Mouse (Mus musculus): ENCODE measurements around the gene Eea1. TPM values are rescaled to one million over a fixed set of nuclear protein-coding genes. Genes with fewer than 3 reads are reported as not detected.
A peak's percentile ranks its signal among the peaks of the same experiment; 100 is the strongest.

The Eea1 gene
- polyA plus RNA-seq, 1 experiment, result 1.5 TPM

GRCm38 (mm10) chr10:95894856-95895386 is 45.5 kb upstream of the Eea1 start:
- DNase-seq, result peak; percentile 51
- WGBS, result 42% methylated on average over 10 of the region's 10 CpGs
- Histone ChIP-seq H3K4me3 (ENCODE audit: control insufficient read depth, insufficient read depth, low read length) (no peak overlapping the region), H3K27me3 (ENCODE audit: control insufficient read depth, insufficient read depth, low read length) (no peaks in the 10 kb centered on the region; the same call in 1 of the 2 replicates), H3K36me3 (ENCODE audit: control insufficient read depth, insufficient read depth, low read length) (no peaks in the 10 kb centered on the region), H3K4me1 (replicated peaks; ENCODE audit: control insufficient read depth, insufficient read depth, low read length) (0 out of 2 replicates have a peak, but pooled peaks cover 5% of the 10 kb centered on the region), H3K27ac (ENCODE audit: control insufficient read depth, insufficient read depth, low read length) (no peak overlapping the region)
- TF ChIP-seq POLR2A (IDR thresholded peaks at IDR 0.05; ENCODE audit: control insufficient read depth, extremely low read depth, insufficient read depth, low read length, poor library complexity) (no peak), CTCF (IDR thresholded peaks at IDR 0.05; ENCODE audit: borderline replicate concordance, control insufficient read depth, extremely low read depth, insufficient read depth, low read length, poor library complexity) (no peak)

GRCm38 (mm10) chr10:95898471-95899154 is 41.8 kb upstream of the Eea1 start:
- WGBS, result 62% methylated on average over 5 of the region's 5 CpGs
- DNase-seq, result peak; percentile 33
- TF ChIP-seq CTCF (IDR thresholded peaks at IDR 0.05; ENCODE audit: borderline replicate concordance, control insufficient read depth, extremely low read depth, insufficient read depth, low read length, poor library complexity), result no peak

GRCm38 (mm10) chr10:95904668-95905067 is 35.8 kb upstream of the Eea1 start:
- Histone ChIP-seq H3K4me1 (replicated peaks; ENCODE audit: control insufficient read depth, insufficient read depth, low read length) (no peaks in the 10 kb centered on the region), H3K27ac (ENCODE audit: control insufficient read depth, insufficient read depth, low read length) (no peak overlapping the region)
- DNase-seq, result no peak

More at GRCm38 (mm10) chr10:95898471-95899154, 41.8 kb upstream of the Eea1 start:
- Histone ChIP-seq H3K4me3 (ENCODE audit: control insufficient read depth, insufficient read depth, low read length) (no peak overlapping the region), H3K36me3 (ENCODE audit: control insufficient read depth, insufficient read depth, low read length) (no peaks in the 10 kb centered on the region), H3K27ac (ENCODE audit: control insufficient read depth, insufficient read depth, low read length) (no peak overlapping the region), H3K27me3 (ENCODE audit: control insufficient read depth, insufficient read depth, low read length) (no peaks in the 10 kb centered on the region), H3K4me1 (replicated peaks; ENCODE audit: control insufficient read depth, insufficient read depth, low read length) (0 out of 2 replicates have a peak, but pooled peaks cover 5% of the 10 kb centered on the region)

GRCm38 (mm10) chr10:95909246-95909909 is 31.1 kb upstream of the Eea1 start:
- TF ChIP-seq POLR2A (IDR thresholded peaks at IDR 0.05; ENCODE audit: control insufficient read depth, extremely low read depth, insufficient read depth, low read length, poor library complexity), result no peak
- no peak for TF ChIP-seq CTCF (IDR thresholded peaks at IDR 0.05; ENCODE audit: borderline replicate concordance, control insufficient read depth, extremely low read depth, insufficient read depth, low read length, poor library complexity)
- no peaks in the 10 kb centered on the region for H3K4me1 ChIP-seq (replicated peaks; ENCODE audit: control insufficient read depth, insufficient read depth, low read length)
- WGBS, result 97% methylated on average over 4 of the region's 4 CpGs
- H3K4me3 ChIP-seq (ENCODE audit: control insufficient read depth, insufficient read depth, low read length), result no peak overlapping the region
- DNase-seq, result no peak
- H3K36me3 ChIP-seq (ENCODE audit: control insufficient read depth, insufficient read depth, low read length), result no peaks in the 10 kb centered on the region
- H3K27me3 ChIP-seq (ENCODE audit: control insufficient read depth, insufficient read depth, low read length), result no peaks in the 10 kb centered on the region
- no peak overlapping the region for H3K27ac ChIP-seq (ENCODE audit: control insufficient read depth, insufficient read depth, low read length)

More at GRCm38 (mm10) chr10:95904668-95905067, 35.8 kb upstream of the Eea1 start:
- Histone ChIP-seq H3K4me3 (ENCODE audit: control insufficient read depth, insufficient read depth, low read length) (no peak overlapping the region), H3K27me3 (ENCODE audit: control insufficient read depth, insufficient read depth, low read length) (no peaks in the 10 kb centered on the region), H3K36me3 (ENCODE audit: control insufficient read depth, insufficient read depth, low read length) (no peaks in the 10 kb centered on the region)
- WGBS, result 91% methylated on average over 6 of the region's 6 CpGs
- TF ChIP-seq CTCF (IDR thresholded peaks at IDR 0.05; ENCODE audit: borderline replicate concordance, control insufficient read depth, extremely low read depth, insufficient read depth, low read length, poor library complexity) (no peak), POLR2A (IDR thresholded peaks at IDR 0.05; ENCODE audit: control insufficient read depth, extremely low read depth, insufficient read depth, low read length, poor library complexity) (no peak)

GRCm38 (mm10) chr10:95911016-95911415 is 29.4 kb upstream of the Eea1 start:
- no peak for DNase-seq
- Histone ChIP-seq H3K27ac (ENCODE audit: control insufficient read depth, insufficient read depth, low read length) (no peak overlapping the region), H3K27me3 (ENCODE audit: control insufficient read depth, insufficient read depth, low read length) (no peaks in the 10 kb centered on the region), H3K4me3 (ENCODE audit: control insufficient read depth, insufficient read depth, low read length) (no peak overlapping the region), H3K36me3 (ENCODE audit: control insufficient read depth, insufficient read depth, low read length) (no peaks in the 10 kb centered on the region), H3K4me1 (replicated peaks; ENCODE audit: control insufficient read depth, insufficient read depth, low read length) (no peaks in the 10 kb centered on the region)
- WGBS, result 88% methylated on average over 5 of the region's 5 CpGs
- no peak for TF ChIP-seq CTCF (IDR thresholded peaks at IDR 0.05; ENCODE audit: borderline replicate concordance, control insufficient read depth, extremely low read depth, insufficient read depth, low read length, poor library complexity)
- no peak for TF ChIP-seq POLR2A (IDR thresholded peaks at IDR 0.05; ENCODE audit: control insufficient read depth, extremely low read depth, insufficient read depth, low read length, poor library complexity)

GRCm38 (mm10) chr10:95914434-95915174 is 25.8 kb upstream of the Eea1 start:
- no peak for DNase-seq
- Histone ChIP-seq H3K4me3 (ENCODE audit: control insufficient read depth, insufficient read depth, low read length) (no peak overlapping the region), H3K4me1 (replicated peaks; ENCODE audit: control insufficient read depth, insufficient read depth, low read length) (no peaks in the 10 kb centered on the region), H3K36me3 (ENCODE audit: control insufficient read depth, insufficient read depth, low read length) (no peaks in the 10 kb centered on the region), H3K27ac (ENCODE audit: control insufficient read depth, insufficient read depth, low read length) (no peak overlapping the region), H3K27me3 (ENCODE audit: control insufficient read depth, insufficient read depth, low read length) (no peaks in the 10 kb centered on the region)
- 92% methylated on average over 5 of the region's 5 CpGs for WGBS
- TF ChIP-seq POLR2A (IDR thresholded peaks at IDR 0.05; ENCODE audit: control insufficient read depth, extremely low read depth, insufficient read depth, low read length, poor library complexity) (no peak), CTCF (IDR thresholded peaks at IDR 0.05; ENCODE audit: borderline replicate concordance, control insufficient read depth, extremely low read depth, insufficient read depth, low read length, poor library complexity) (no peak)
